Mouse (Mus musculus) right cerebral cortex, postnatal 25 days (tissue): ENCODE data around the gene Phxr2.

Experiments used
- DNase-seq: peaks from one replicate; pipeline ENCODE4 v3.0.0; 2022

The Phxr2 gene

GRCm38 (mm10) chr10:99086029-99086428 is 40.1 kb downstream of the Phxr2 start:
- no peak for DNase-seq

- DNase-seq: no peak
Observed at GRCm38 (mm10) chr10:99085240-99085587, 40.9 kb downstream of the Phxr2 start.

GRCm38 (mm10) chr10:99084397-99085239 is 41.5 kb downstream of the Phxr2 start:
- DNase-seq: peak; percentile 86

GRCm38 (mm10) chr10:99083431-99084003 is 42.6 kb downstream of the Phxr2 start:
- DNase-seq: no peak

GRCm38 (mm10) chr10:99081569-99081990 is 44.5 kb downstream of the Phxr2 start:
- DNase-seq: peak; percentile 55

- DNase-seq: no peak
Observed at GRCm38 (mm10) chr10:99078621-99079020, 47.5 kb downstream of the Phxr2 start.

- peak; percentile 37 for DNase-seq
Observed at GRCm38 (mm10) chr10:99076113-99076895, 49.8 kb downstream of the Phxr2 start.
